Mouse (Mus musculus): ENCODE measurements at regions not wholly inside any gene's neighbourhood (a gene's known extent, or its start where the extent isn't known, plus 50 kb on each side); places are given as distances from the start of the nearest gene placed in this dataset.
A peak's percentile ranks its signal among the peaks of the same experiment; 100 is the strongest.

DNA sequence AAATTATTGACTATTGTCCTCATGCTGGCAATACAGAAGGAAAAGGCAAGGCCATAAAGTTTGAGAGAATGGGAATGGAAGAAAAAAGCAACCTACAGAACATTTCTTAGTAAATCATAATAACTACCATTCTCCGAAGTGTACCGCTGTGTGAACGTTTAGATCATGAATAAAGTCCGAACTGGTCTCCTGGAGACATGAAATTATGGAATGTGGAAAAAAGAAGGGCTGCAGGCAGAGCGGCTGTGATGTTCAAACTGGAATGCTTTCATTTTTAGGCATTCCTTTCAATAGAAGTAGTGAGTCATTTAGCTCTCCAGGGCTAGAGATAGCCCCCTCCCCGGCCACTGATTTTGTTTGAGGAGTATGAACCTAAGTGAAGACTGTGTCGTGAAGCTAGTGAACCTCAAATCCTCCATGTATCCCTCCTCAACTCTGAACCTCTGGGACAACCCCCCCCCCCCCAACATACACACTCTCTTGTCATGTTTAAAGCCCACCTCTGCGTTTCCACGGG is 202.9 kb upstream of the Krr1 start:
- peak; percentile 32 for DNase-seq
- Histone ChIP-seq H3K27me3 (ENCODE audit: insufficient read depth, low read length) (no peaks in the 10 kb centered on the region), H3K27ac (ENCODE audit: low read depth) (peak overlapping the region; percentile 34; the same call in 1 of the 2 replicates), H3K4me2 (no peak overlapping the region), H3K9me3 (ENCODE audit: low read depth, low read length) (no peaks in the 10 kb centered on the region), H3K4me1 (ENCODE audit: insufficient read depth) (peaks cover 8% of the 10 kb centered on the region; the same call in 1 of the 2 replicates), H3K4me3 (ENCODE audit: low read depth, low read length) (no peak overlapping the region), H3K36me3 (ENCODE audit: insufficient read depth) (no peaks in the 10 kb centered on the region), H3K9ac (no peak overlapping the region)
- 54% methylated on average over 9 of the region's 9 CpGs for WGBS
- no peak for TF ChIP-seq CTCF (IDR thresholded peaks at IDR 0.05; ENCODE audit: low read depth)
- ATAC-seq (ENCODE audit: insufficient read depth) = no peak

DNA sequence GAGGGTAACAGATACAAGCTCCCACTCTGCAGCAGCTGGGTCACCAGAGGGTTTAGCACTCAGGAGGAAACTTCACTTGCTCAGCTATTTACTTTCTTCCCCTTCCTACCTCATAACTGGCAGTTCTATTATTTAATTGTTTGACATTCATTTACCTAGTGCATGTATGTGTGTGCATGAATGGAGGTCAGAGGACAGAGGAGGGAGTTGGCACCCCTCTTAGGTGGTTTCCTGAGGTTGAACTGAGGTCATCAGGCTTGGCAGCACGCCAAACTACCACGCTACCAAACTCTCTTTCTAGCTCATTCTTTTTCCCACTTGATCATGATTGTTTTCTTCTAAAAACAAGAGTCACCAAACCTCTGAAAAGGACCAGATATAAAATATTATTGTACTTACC is 202.4 kb upstream of the Krr1 start:
- 39% methylated on average over 2 of the region's 2 CpGs for WGBS
- no peak for TF ChIP-seq CTCF (IDR thresholded peaks at IDR 0.05; ENCODE audit: low read depth)
- H3K27ac ChIP-seq (ENCODE audit: low read depth) = peak overlapping the region; percentile 34; the same call in 1 of the 2 replicates
- no peak overlapping the region for H3K4me3 ChIP-seq (ENCODE audit: low read depth, low read length)
- no peak overlapping the region for H3K4me2 ChIP-seq
- H3K9ac ChIP-seq = no peak overlapping the region
- H3K9me3 ChIP-seq (ENCODE audit: low read depth, low read length) = no peaks in the 10 kb centered on the region
- no peaks in the 10 kb centered on the region for H3K27me3 ChIP-seq (ENCODE audit: insufficient read depth, low read length)
- DNase-seq (peak; percentile 71), ATAC-seq (ENCODE audit: insufficient read depth) (no peak)
- H3K36me3 ChIP-seq (ENCODE audit: insufficient read depth) = no peaks in the 10 kb centered on the region
- peaks cover 8% of the 10 kb centered on the region; the same call in 1 of the 2 replicates for H3K4me1 ChIP-seq (ENCODE audit: insufficient read depth)

DNA sequence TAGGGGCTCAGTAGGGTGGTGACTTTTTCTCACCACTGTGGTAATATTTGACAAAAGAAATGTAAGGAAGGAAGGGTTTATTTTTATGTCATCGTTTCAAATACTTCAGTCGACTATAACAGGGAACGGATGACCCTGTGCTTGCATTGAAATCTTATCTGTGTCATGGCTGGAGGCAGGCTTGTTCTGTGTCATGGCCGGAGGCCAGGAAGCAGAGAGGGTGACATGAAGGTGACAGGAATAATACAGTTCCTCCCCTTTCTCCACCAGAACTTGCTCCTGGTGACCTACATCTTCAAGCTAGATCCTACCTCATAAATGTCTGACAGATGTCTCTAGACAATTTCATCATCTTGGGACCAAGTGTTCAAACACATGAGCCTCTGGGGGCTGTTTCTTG is 201.5 kb upstream of the Krr1 start:
- 48% methylated on average over 4 of the region's 4 CpGs for WGBS
- H3K27me3 ChIP-seq (ENCODE audit: insufficient read depth, low read length) = no peaks in the 10 kb centered on the region
- no peak overlapping the region for H3K9ac ChIP-seq
- no peak overlapping the region for H3K4me2 ChIP-seq
- no peaks in the 10 kb centered on the region for H3K9me3 ChIP-seq (ENCODE audit: low read depth, low read length)
- H3K27ac ChIP-seq (ENCODE audit: low read depth) = no peak overlapping the region
- TF ChIP-seq CTCF (IDR thresholded peaks at IDR 0.05; ENCODE audit: low read depth) = no peak
- H3K36me3 ChIP-seq (ENCODE audit: insufficient read depth) = no peaks in the 10 kb centered on the region
- ATAC-seq (ENCODE audit: insufficient read depth) (no peak), DNase-seq (peak; percentile 30)
- H3K4me3 ChIP-seq (ENCODE audit: low read depth, low read length) = no peak overlapping the region
- peaks cover 8% of the 10 kb centered on the region; the same call in 1 of the 2 replicates for H3K4me1 ChIP-seq (ENCODE audit: insufficient read depth)

DNA sequence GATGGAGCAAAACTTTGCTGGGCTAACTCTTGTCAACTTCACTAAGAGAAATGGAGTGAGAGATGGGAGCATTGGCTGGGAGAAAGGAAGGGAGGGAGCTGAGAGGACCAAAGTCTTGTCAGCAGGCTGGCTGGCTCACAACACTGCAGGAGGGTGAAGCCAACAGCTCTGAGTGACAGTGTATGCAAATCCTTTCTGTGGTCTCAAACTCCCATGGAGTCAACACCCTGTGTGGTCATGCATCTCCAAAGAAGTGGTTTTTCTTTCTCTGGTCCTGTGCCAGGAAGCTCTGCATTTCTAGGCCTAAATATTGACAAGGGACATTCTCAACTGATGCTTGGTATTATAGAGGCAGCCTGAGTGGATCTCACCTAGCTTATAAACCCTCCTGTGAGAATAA is 194.9 kb upstream of the Krr1 start:
- peak; percentile 78 for DNase-seq

DNA sequence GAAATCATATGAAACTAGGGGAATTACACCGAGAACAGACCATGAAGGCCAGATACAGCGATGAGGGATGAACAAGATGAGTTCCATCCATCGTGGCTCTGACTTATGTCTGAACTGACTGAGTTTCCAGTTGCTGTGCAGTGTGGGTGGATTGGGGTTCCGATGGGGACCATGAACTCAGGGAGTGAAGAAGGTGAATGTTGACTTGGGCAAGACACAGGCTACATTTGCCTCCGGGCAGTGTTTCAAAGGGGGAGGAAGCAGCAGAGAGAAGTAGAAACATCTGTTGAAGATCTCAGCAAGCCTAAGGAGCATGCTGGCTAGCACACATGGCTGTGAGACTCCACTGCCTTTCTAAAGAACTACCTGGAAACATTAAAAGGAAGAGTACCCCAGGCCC is 194.4 kb upstream of the Krr1 start:
- no peak for ATAC-seq (ENCODE audit: insufficient read depth)
- no peaks in the 10 kb centered on the region for H3K27me3 ChIP-seq (ENCODE audit: insufficient read depth, low read length)
- no peak overlapping the region for H3K4me3 ChIP-seq (ENCODE audit: low read depth, low read length)
- H3K4me1 ChIP-seq (ENCODE audit: insufficient read depth) = peaks cover 3% of the 10 kb centered on the region; the same call in 1 of the 2 replicates
- no peak for TF ChIP-seq CTCF (IDR thresholded peaks at IDR 0.05; ENCODE audit: low read depth)
- H3K9me3 ChIP-seq (ENCODE audit: low read depth, low read length) = no peaks in the 10 kb centered on the region
- DNase-seq = no peak
- H3K36me3 ChIP-seq (ENCODE audit: insufficient read depth) = no peaks in the 10 kb centered on the region
- no peak overlapping the region for H3K9ac ChIP-seq
- 75% methylated on average over 5 of the region's 5 CpGs for WGBS
- no peak overlapping the region for H3K4me2 ChIP-seq
- H3K27ac ChIP-seq (ENCODE audit: low read depth) = 0 out of 2 replicates have a peak overlapping the region, but pooled peaks have one; percentile 9

More for the DNA sequence above, 194.9 kb upstream of the Krr1 start:
- no peaks in the 10 kb centered on the region for H3K9me3 ChIP-seq (ENCODE audit: low read depth, low read length)
- no peak overlapping the region for H3K4me3 ChIP-seq (ENCODE audit: low read depth, low read length)
- no peak overlapping the region for H3K27ac ChIP-seq (ENCODE audit: low read depth)
- ATAC-seq (ENCODE audit: insufficient read depth) = peak; percentile 80; the same call in 1 of the 2 replicates
- TF ChIP-seq CTCF (IDR thresholded peaks at IDR 0.05; ENCODE audit: low read depth) = no peak
- peaks cover 3% of the 10 kb centered on the region; the same call in 1 of the 2 replicates for H3K4me1 ChIP-seq (ENCODE audit: insufficient read depth)
- no peak overlapping the region for H3K4me2 ChIP-seq
- no peaks in the 10 kb centered on the region for H3K36me3 ChIP-seq (ENCODE audit: insufficient read depth)
- no peak overlapping the region for H3K9ac ChIP-seq
- H3K27me3 ChIP-seq (ENCODE audit: insufficient read depth, low read length) = no peaks in the 10 kb centered on the region

DNA sequence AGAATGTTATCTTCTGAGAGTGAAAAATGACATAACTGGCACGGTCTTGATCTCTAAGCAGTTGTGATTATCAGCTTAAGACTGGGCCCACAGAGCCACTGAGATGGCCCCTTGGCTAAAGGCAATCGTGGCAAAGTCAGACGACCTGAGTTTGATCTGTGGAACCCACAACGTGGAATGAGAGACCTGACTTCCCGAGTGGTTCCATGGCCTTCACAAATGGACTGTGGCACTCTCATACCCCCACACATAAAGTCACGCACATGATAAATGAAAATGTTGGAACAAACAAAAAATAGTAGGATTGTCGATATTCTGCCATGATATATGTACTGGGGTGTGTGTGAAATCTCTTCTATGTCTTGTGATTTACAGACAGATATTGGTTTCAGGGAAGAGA is 192.5 kb upstream of the Krr1 start:
- Histone ChIP-seq H3K9ac (no peak overlapping the region), H3K36me3 (ENCODE audit: insufficient read depth) (no peaks in the 10 kb centered on the region), H3K27me3 (ENCODE audit: insufficient read depth, low read length) (no peaks in the 10 kb centered on the region), H3K4me2 (no peak overlapping the region), H3K9me3 (ENCODE audit: low read depth, low read length) (no peaks in the 10 kb centered on the region), H3K4me1 (ENCODE audit: insufficient read depth) (peaks cover 13% of the 10 kb centered on the region), H3K4me3 (ENCODE audit: low read depth, low read length) (no peak overlapping the region), H3K27ac (ENCODE audit: low read depth) (no peak overlapping the region)
- 82% methylated on average over 7 of the region's 7 CpGs for WGBS
- no peak for ATAC-seq (ENCODE audit: insufficient read depth)
- no peak for TF ChIP-seq CTCF (IDR thresholded peaks at IDR 0.05; ENCODE audit: low read depth)
- no peak for DNase-seq

DNA sequence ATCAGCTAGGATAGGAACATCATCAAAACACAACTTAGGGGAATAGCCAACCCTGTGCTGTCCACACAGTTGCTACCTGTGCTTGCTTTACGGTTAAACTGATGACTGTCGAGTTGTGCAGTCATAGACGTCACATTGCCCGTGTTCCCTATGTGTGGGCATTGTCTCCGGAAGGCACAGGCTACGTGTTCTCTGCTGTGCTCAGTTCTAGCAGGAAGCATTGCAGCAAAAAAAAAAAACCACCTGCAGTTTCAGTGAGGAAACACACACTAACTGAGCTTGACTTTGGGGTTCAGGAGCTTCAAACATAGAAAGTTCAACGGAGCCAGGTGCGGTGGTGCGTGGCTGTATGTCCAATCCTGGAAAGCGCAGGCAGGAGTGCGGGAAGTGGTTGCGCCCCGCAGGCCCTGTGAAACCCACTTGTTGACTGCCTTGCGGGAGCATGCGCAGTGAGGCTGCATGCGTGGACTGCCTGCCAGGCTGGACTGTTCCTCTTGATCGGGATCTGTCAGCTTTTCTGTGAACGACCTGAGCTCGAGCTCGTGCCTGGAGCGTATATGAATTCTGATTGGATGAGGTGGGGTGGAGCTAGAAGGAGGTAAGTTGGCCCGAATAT is 190.2 kb upstream of the Krr1 start:
- Histone ChIP-seq H3K27me3 (ENCODE audit: insufficient read depth, low read length) (no peaks in the 10 kb centered on the region), H3K9me3 (ENCODE audit: low read depth, low read length) (no peaks in the 10 kb centered on the region), H3K27ac (ENCODE audit: low read depth) (no peak overlapping the region), H3K4me1 (ENCODE audit: insufficient read depth) (peaks cover 13% of the 10 kb centered on the region), H3K9ac (no peak overlapping the region), H3K4me3 (ENCODE audit: low read depth, low read length) (no peak overlapping the region), H3K4me2 (no peak overlapping the region), H3K36me3 (ENCODE audit: insufficient read depth) (no peaks in the 10 kb centered on the region)
- 83% methylated on average over 22 of the region's 22 CpGs for WGBS
- ATAC-seq (ENCODE audit: insufficient read depth) (no peak), DNase-seq (no peak)
- TF ChIP-seq CTCF (IDR thresholded peaks at IDR 0.05; ENCODE audit: low read depth) = no peak

All from lung, embryonic 14.5 days (tissue).